Mouse (Mus musculus) stomach, postnatal 0 days (tissue): ENCODE data around the gene Shd.

Experiments
- CTCF ChIP-seq: IDR thresholded peaks from 2 replicates; pipeline ENCODE4 v1.5.1; 2016; ENCODE audit warnings: antibody characterized with exemption, low read depth, mild to moderate bottlenecking, moderate library complexity
- EP300 ChIP-seq: optimal IDR thresholded peaks from 2 replicates; pipeline ENCODE3; 2016; ENCODE audit warnings: antibody characterized with exemption

DNA sequence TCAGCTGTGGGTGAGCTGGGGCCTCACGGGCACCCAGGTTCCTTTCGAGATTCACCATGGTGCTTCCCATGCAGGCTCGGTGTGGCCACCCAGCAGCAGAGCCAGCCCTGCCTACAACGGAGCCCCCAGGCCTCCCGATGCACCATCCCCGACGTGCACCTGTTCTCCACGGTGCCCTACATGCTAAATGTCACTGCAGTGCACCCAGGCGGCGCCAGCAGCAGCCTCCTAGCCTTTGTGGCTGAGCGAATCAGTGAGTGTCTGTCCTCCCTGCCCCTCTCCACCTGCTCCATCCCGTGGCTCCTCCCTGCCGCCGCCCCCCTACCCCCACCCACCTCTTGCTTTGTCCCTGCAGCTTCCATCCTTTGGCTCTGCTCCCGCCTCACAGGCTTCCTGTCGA is 16.0 kb upstream of the Shd start:
- TF ChIP-seq CTCF: no peak
- TF ChIP-seq EP300: no peak
